Mouse (Mus musculus) forebrain, embryonic 15.5 days (tissue): ENCODE data around the gene Prss27. TPM values are rescaled to one million over a fixed set of nuclear protein-coding genes. Genes with fewer than 3 reads are reported as not detected.
A peak's percentile ranks its signal among the peaks of the same experiment; 100 is the strongest.

ENCODE experiments used
- ATAC-seq: fragments of 200-750 bp; cut with Nextera tagmentation; replicated peaks from 2 replicates; pipeline ENCODE4 v1.8.0; 2017; ENCODE audit warnings: mild to moderate bottlenecking, moderate TSS enrichment, moderate library complexity
- H3K27ac ChIP-seq: fragments of 300-500 bp; sonication (generic); replicated peaks from 2 replicates; pipeline ENCODE4 v1.5.1; 2015; ENCODE audit warnings: mild to moderate bottlenecking, inconsistent platforms
- H3K27me3 ChIP-seq: fragments of 300-500 bp; sonication (generic); 2 replicates; pipeline ENCODE4 v1.6.1; 2015; ENCODE audit warnings: inconsistent platforms
- H3K36me3 ChIP-seq: fragments of 300-500 bp; sonication (generic); 2 replicates; pipeline ENCODE4 v1.6.1; 2015; ENCODE audit warnings: mild to moderate bottlenecking, inconsistent platforms
- H3K4me1 ChIP-seq: fragments of 300-500 bp; sonication (generic); 2 replicates; pipeline ENCODE4 v1.6.1; 2015; ENCODE audit warnings: inconsistent platforms
- H3K4me2 ChIP-seq: fragments of 300-500 bp; sonication (generic); replicated peaks from 2 replicates; pipeline ENCODE4 v1.6.1; 2015; ENCODE audit warnings: mild to moderate bottlenecking, inconsistent platforms
- H3K4me3 ChIP-seq: fragments of 300-500 bp; sonication (generic); 2 replicates; pipeline ENCODE4 v1.5.1; 2015; ENCODE audit warnings: mild to moderate bottlenecking, inconsistent platforms
- H3K9ac ChIP-seq: fragments of 300-500 bp; sonication (generic); replicated peaks from 2 replicates; pipeline ENCODE4 v1.6.1; 2015; ENCODE audit warnings: mild to moderate bottlenecking, inconsistent platforms
- H3K9me3 ChIP-seq: fragments of 300-500 bp; sonication (generic); 2 replicates; pipeline ENCODE4 v1.6.1; 2016; ENCODE audit warnings: inconsistent platforms
- WGBS: fragments of 180-500 bp; shearing (Covaris S2); methylation state at CpG from one replicate; pipeline ENCODE4 v1.1.7; 2015; ENCODE audit warnings: mixed read lengths; 5-methylcytosine and 5-hydroxymethylcytosine counted together
- polyA plus RNA-seq: library from polyadenylated mRNA; unstranded; fragments of >200 nt; fragmentation: Nextera tagmentation; extraction: Ambion mirVana; gene quantifications from 2 replicates; pipeline ENCODE4 v1.2.1, GENCODE M21; 2015

Prss27 gene
- polyA plus RNA-seq, result 0.23 and 0.24 TPM in 2 replicates

DNA sequence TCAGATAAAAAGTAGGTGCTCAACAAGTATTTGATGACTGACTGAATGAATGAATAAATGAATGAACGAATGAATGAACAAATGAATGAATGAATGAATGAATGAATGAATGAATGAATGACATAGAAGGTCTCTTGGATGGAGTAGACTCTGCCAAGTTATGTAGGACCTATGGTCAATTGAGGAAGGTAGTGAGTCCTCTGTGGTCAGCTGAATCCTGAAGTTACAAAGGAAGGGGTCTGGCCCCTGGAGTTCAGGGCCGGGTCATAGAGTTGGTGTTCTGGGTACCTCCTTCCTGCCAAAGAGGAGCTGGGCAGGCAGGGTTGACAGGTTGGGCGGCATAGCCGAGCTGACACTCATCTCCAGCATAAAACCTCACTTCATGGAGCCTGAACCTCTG, at the start of gene Prss27:
Gene Prss27 (plus strand): TSS at position 301 of the 400 bp plus-strand sequence.
- Histone ChIP-seq H3K4me2 (no peak within 1 kb of the TSS), H3K27ac (no peak within 1 kb of the TSS), H3K9me3 (no peaks in the 10 kb centered on the region), H3K4me3 (no peak within 1 kb of the TSS), H3K9ac (no peak within 1 kb of the TSS), H3K4me1 (no peaks in the 10 kb centered on the region), H3K36me3 (no peaks in the 10 kb centered on the region), H3K27me3 (no peaks in the 10 kb centered on the region)
- no peak for ATAC-seq
- 70% methylated on average over 4 of the region's 4 CpGs for WGBS

GRCm38 (mm10) chr17:23989802-23990201, 48.1 kb upstream of the Prss27 start:
- Histone ChIP-seq H3K27me3 (no peaks in the 10 kb centered on the region), H3K9me3 (no peaks in the 10 kb centered on the region), H3K4me2 (no peak overlapping the region), H3K36me3 (no peaks in the 10 kb centered on the region), H3K27ac (no peak overlapping the region), H3K4me3 (no peak overlapping the region), H3K4me1 (peaks cover 9% of the 10 kb centered on the region; the same call in 1 of the 2 replicates), H3K9ac (no peak overlapping the region)
- WGBS, result 44% methylated on average over 2 of the region's 2 CpGs
- ATAC-seq, result no peak

DNA sequence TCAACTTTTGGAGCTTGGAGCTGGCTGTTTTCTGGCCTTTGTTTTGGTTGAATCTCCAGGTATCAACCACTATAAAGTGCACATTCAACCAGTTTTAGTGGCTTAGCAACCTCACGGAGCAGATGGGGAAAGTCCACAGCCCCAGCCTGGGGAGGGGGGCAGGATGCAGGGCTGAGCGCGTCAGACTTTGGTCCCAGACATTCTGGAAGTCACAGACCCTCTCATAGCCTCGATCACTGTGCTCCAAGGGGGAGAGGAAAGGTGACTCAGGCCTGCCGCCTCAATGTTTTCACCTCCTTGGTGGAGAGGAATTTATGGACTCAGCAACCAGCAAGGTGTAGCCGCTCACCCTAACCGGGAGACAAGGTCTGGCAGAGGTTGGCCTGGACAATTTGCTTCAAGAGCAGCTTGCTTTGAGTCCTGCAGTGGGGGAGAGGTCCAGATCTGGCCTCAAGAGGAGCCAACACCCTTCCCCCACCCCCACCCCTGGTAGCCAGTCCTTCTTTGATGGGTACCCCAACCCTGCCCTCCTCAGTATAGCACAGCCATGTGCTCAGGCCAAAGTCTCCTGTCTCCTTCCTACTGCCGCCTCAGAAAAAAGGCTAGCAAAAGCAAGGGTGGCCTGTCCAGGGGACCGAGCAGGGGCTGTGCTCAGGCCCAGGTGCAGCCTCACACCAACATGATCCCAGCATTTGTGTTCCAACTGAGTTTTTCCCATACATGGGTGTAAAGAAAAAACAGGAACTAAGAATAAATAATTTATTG, 45.0 kb upstream of the Prss27 start:
- no peaks in the 10 kb centered on the region for H3K9me3 ChIP-seq
- H3K36me3 ChIP-seq, result no peaks in the 10 kb centered on the region
- peak overlapping the region; percentile 23; the same call in 1 of the 2 replicates for H3K9ac ChIP-seq
- 67% methylated on average over 9 of the region's 9 CpGs for WGBS
- H3K27me3 ChIP-seq, result no peaks in the 10 kb centered on the region
- ATAC-seq, result peak; percentile 73
- no peak overlapping the region for H3K27ac ChIP-seq
- peak overlapping the region; percentile 55 for H3K4me2 ChIP-seq
- peak overlapping the region; percentile 35 for H3K4me3 ChIP-seq
- H3K4me1 ChIP-seq, result peaks cover 9% of the 10 kb centered on the region; the same call in 1 of the 2 replicates

DNA sequence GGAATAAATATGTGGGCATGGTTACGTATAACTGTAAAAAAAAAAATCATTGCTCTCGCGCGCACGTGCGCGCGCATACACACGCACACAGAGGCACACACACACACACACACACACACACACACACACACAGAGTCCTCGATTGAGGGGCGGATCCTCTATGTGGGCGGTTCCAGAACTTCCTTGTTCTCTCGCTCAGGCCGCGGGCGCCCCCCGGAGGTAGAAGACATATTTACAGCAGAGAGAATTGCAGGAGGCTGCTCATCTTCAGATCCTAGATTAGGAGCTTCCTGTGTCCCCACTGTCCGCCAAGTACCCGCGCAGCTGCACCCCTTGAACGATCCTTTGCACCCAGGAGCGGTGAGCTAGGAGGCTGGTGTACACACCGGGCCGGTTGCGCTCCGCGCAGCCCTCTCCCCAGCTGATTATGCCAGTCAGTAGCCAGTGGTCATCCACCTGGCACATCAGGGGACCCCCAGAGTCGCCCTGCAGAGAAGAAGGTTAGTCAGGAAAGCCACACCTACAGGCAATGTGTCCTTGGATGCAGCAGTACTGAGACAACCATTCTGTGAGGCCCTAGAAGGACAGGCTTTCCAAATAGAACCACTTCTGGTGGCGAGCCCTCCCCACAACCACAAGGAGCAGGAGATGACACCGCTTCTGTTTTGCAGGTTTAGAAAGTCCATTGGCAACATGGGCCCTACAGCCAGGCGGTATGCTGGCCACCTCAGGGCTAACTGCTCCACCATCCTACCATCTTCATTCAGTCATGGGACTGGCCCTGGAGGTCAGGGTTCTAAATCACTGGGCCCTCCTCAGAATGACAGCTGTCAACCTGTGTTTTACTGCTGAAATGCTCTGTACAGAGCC, 44.1 kb upstream of the Prss27 start:
- Histone ChIP-seq H3K36me3 (no peaks in the 10 kb centered on the region), H3K9ac (peak overlapping the region; percentile 64), H3K4me3 (peak overlapping the region; percentile 35), H3K4me1 (peaks cover 9% of the 10 kb centered on the region; the same call in 1 of the 2 replicates), H3K4me2 (peak overlapping the region; percentile 55), H3K9me3 (no peaks in the 10 kb centered on the region), H3K27me3 (no peaks in the 10 kb centered on the region), H3K27ac (no peak overlapping the region)
- peak; percentile 81 for ATAC-seq
- WGBS, result 10% methylated on average over 31 of the region's 31 CpGs

- Histone ChIP-seq H3K9ac (no peak overlapping the region), H3K4me3 (no peak overlapping the region), H3K9me3 (no peaks in the 10 kb centered on the region), H3K36me3 (no peaks in the 10 kb centered on the region), H3K4me1 (peaks cover 9% of the 10 kb centered on the region; the same call in 1 of the 2 replicates), H3K4me2 (no peak overlapping the region), H3K27me3 (no peaks in the 10 kb centered on the region), H3K27ac (no peak overlapping the region)
- no peak for ATAC-seq
- 67% methylated on average over 7 of the region's 7 CpGs for WGBS
Measured at GRCm38 (mm10) chr17:23994667-23995066, 43.3 kb upstream of the Prss27 start.

DNA sequence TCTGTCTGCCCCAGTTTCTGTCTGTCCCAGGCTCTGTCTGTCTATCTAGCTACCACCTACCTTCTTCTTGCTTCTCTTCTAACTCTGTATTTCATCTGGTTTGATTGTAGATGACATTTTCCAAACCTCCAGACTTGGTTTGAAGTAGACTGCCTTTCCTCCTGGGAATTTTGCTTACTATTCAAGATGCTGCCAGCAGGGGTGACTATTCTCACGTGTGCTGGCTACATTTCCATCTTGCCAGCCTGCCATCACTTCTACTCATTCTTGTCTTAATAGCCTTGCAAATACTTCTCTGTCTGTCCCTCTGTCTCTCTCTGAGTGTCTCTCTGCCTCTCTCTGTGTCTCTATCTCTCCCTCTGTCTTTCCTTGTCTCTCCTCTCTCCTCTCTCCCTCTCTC, 42.5 kb upstream of the Prss27 start:
- Histone ChIP-seq H3K36me3 (no peaks in the 10 kb centered on the region), H3K27me3 (no peaks in the 10 kb centered on the region), H3K9me3 (no peaks in the 10 kb centered on the region), H3K9ac (no peak overlapping the region), H3K4me2 (no peak overlapping the region), H3K4me1 (peaks cover 9% of the 10 kb centered on the region; the same call in 1 of the 2 replicates), H3K27ac (no peak overlapping the region), H3K4me3 (no peak overlapping the region)
- no peak for ATAC-seq
- WGBS, result 21% methylated on average over 1 of the region's 1 CpGs

- Histone ChIP-seq H3K4me2 (no peak within 1 kb of the TSS), H3K27ac (no peak within 1 kb of the TSS), H3K27me3 (no peaks in the 10 kb centered on the region), H3K4me3 (no peak within 1 kb of the TSS), H3K36me3 (no peaks in the 10 kb centered on the region), H3K4me1 (peaks cover 9% of the 10 kb centered on the region; the same call in 1 of the 2 replicates), H3K9me3 (no peaks in the 10 kb centered on the region), H3K9ac (no peak within 1 kb of the TSS)
- WGBS, result 77% methylated on average over 2 of the region's 2 CpGs
- no peak for ATAC-seq
Measured at GRCm38 (mm10) chr17:23997901-23998300, 40.0 kb upstream of the Prss27 start, which contains the start of gene Prss22. Prss22 (minus strand) TSS chr17:23998100.

DNA sequence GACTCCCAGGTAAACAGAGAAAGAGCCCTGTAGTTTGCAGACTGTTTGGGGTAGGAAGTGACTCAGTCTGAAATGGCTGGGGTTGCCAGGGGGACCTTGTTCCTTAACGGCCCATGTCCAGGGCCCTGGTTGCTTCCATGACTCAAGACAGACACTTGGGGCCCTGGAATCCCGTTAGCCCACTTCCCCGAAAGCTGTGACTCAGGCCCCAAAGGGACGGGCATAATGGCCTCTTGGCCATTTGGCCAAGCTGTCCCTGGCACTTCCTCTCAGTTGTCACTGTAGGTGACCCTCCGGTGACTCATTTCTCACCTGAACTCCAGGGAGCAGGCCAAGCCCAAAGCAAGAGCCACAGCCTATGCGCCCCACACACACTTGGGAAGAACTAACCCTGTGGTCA, 39.6 kb upstream of the Prss27 start:
- H3K4me2 ChIP-seq, result no peak overlapping the region
- no peak overlapping the region for H3K27ac ChIP-seq
- H3K4me1 ChIP-seq, result peaks cover 4% of the 10 kb centered on the region; the same call in 1 of the 2 replicates
- ATAC-seq, result no peak
- H3K9ac ChIP-seq, result no peak overlapping the region
- no peak overlapping the region for H3K4me3 ChIP-seq
- WGBS, result 82% methylated on average over 6 of the region's 6 CpGs
- H3K36me3 ChIP-seq, result no peaks in the 10 kb centered on the region
- no peaks in the 10 kb centered on the region for H3K9me3 ChIP-seq
- H3K27me3 ChIP-seq, result no peaks in the 10 kb centered on the region

GRCm38 (mm10) chr17:24000404-24000803, 37.5 kb upstream of the Prss27 start:
- no peak overlapping the region for H3K4me3 ChIP-seq

GRCm38 (mm10) chr17:24004071-24004665, 33.8 kb upstream of the Prss27 start:
- WGBS, result 93% methylated on average over 14 of the region's 14 CpGs
- H3K4me3 ChIP-seq, result no peak overlapping the region
- no peaks in the 10 kb centered on the region for H3K36me3 ChIP-seq
- no peak overlapping the region for H3K27ac ChIP-seq
- no peaks in the 10 kb centered on the region for H3K9me3 ChIP-seq
- no peaks in the 10 kb centered on the region for H3K4me1 ChIP-seq
- no peak for ATAC-seq
- H3K27me3 ChIP-seq, result no peaks in the 10 kb centered on the region
- no peak overlapping the region for H3K4me2 ChIP-seq
- no peak overlapping the region for H3K9ac ChIP-seq

More at GRCm38 (mm10) chr17:24000404-24000803, 37.5 kb upstream of the Prss27 start:
- H3K4me2 ChIP-seq, result no peak overlapping the region
- 73% methylated on average over 5 of the region's 5 CpGs for WGBS
- no peak for ATAC-seq
- no peaks in the 10 kb centered on the region for H3K9me3 ChIP-seq
- H3K27ac ChIP-seq, result no peak overlapping the region
- no peaks in the 10 kb centered on the region for H3K27me3 ChIP-seq
- H3K36me3 ChIP-seq, result no peaks in the 10 kb centered on the region
- no peaks in the 10 kb centered on the region for H3K4me1 ChIP-seq
- H3K9ac ChIP-seq, result no peak overlapping the region

GRCm38 (mm10) chr17:24005049-24005448, 32.9 kb upstream of the Prss27 start:
- Histone ChIP-seq H3K9me3 (no peaks in the 10 kb centered on the region), H3K36me3 (no peaks in the 10 kb centered on the region), H3K9ac (no peak overlapping the region), H3K27me3 (no peaks in the 10 kb centered on the region), H3K27ac (no peak overlapping the region), H3K4me3 (no peak overlapping the region), H3K4me2 (no peak overlapping the region), H3K4me1 (no peaks in the 10 kb centered on the region)
- 95% methylated on average over 3 of the region's 3 CpGs for WGBS
- ATAC-seq, result no peak

- Histone ChIP-seq H3K4me3 (no peak overlapping the region), H3K4me1 (no peaks in the 10 kb centered on the region), H3K36me3 (no peaks in the 10 kb centered on the region), H3K9me3 (no peaks in the 10 kb centered on the region), H3K4me2 (no peak overlapping the region), H3K9ac (no peak overlapping the region), H3K27me3 (no peaks in the 10 kb centered on the region), H3K27ac (no peak overlapping the region)
- WGBS, result 36% methylated on average over 2 of the region's 2 CpGs
- no peak for ATAC-seq
Measured at GRCm38 (mm10) chr17:24006930-24007329, 31.0 kb upstream of the Prss27 start.
